Mouse (Mus musculus) ES-E14 (cell line): ENCODE measurements at regions not wholly inside any gene's neighbourhood (a gene's known extent, or its start where the extent isn't known, plus 50 kb on each side); places are given as distances from the start of the nearest gene placed in this dataset.
A peak's percentile ranks its signal among the peaks of the same experiment; 100 is the strongest.

Experiments used
- DNase-seq: peaks from one replicate; pipeline ENCODE4 v3.0.0-alpha.2; 2013; ENCODE audit warnings: low read depth, low spot score
- H3K27ac ChIP-seq: 2 replicates; pipeline ENCODE4 v1.5.1; 2012; ENCODE audit warnings: low read depth, mild to moderate bottlenecking, low read length, moderate library complexity, mixed read lengths; ENCODE audit not compliant: poor library complexity, insufficient read depth, severe bottlenecking
- H3K36me3 ChIP-seq: 2 replicates; pipeline ENCODE4 v1.6.1; 2012; ENCODE audit warnings: mild to moderate bottlenecking, low read length, moderate library complexity, mixed read lengths; ENCODE audit not compliant: control insufficient read depth, poor library complexity, insufficient read depth, severe bottlenecking
- H3K4me1 ChIP-seq, 2 experiments: fragments of 150-350 bp in 1 of 2; sonication (generic) in 1 of 2; 2 replicates each; pipeline ENCODE4 v1.6.1; 2012; ENCODE audit warnings: low read length in 2 of 2, mild to moderate bottlenecking in 1 of 2, mixed read lengths in 1 of 2; ENCODE audit not compliant: control insufficient read depth in 2 of 2, insufficient read depth in 2 of 2, poor library complexity in 1 of 2
- H3K4me3 ChIP-seq, 2 experiments: fragments of 150-350 bp in 1 of 2; sonication (generic) in 1 of 2; 2 replicates each; pipeline ENCODE4 v1.5.1; 2012; ENCODE audit warnings: low read length in 2 of 2, low read depth in 1 of 2, mild to moderate bottlenecking in 1 of 2, mixed read lengths in 1 of 2; ENCODE audit not compliant: insufficient read depth in 1 of 2, poor library complexity in 1 of 2, severe bottlenecking in 1 of 2
- H3K9ac ChIP-seq: 2 replicates; pipeline ENCODE4 v1.6.1; 2012; ENCODE audit warnings: low read depth, mild to moderate bottlenecking, low read length, mixed read lengths; ENCODE audit not compliant: poor library complexity, insufficient read depth, severe bottlenecking
- H3K9me3 ChIP-seq: fragments of 150-350 bp; sonication (generic); 2 replicates; pipeline ENCODE4 v1.6.1; 2012; ENCODE audit warnings: low read depth, mild to moderate bottlenecking, low read length; ENCODE audit not compliant: control insufficient read depth, insufficient read depth
- CHD2 ChIP-seq: IDR thresholded peaks from 2 replicates; pipeline ENCODE4 v1.6.1; 2014; ENCODE audit warnings: mild to moderate bottlenecking, low read depth, low read length, inconsistent platforms
- HCFC1 ChIP-seq: IDR thresholded peaks from 2 replicates; pipeline ENCODE4 v1.6.1; 2012; ENCODE audit warnings: low read length, inconsistent platforms, borderline replicate concordance; ENCODE audit not compliant: insufficient read depth
- MAFK ChIP-seq: IDR thresholded peaks from 2 replicates; pipeline ENCODE4 v1.6.1; 2014; ENCODE audit warnings: mild to moderate bottlenecking, low read depth, low read length, inconsistent platforms; ENCODE audit not compliant: insufficient read depth
- ZC3H11A ChIP-seq: IDR thresholded peaks from 2 replicates; pipeline ENCODE4 v1.6.1; 2012; ENCODE audit warnings: low read depth, mild to moderate bottlenecking, inconsistent platforms, low read length, borderline replicate concordance
- ZNF384 ChIP-seq: IDR thresholded peaks from 2 replicates; pipeline ENCODE4 v1.6.1; 2012; ENCODE audit warnings: low read depth, low read length, inconsistent platforms
- in situ Hi-C, 2 experiments: fragments of 600-800 bp; cut with MboI; formaldehyde crosslinking; loops; one replicate each; pipeline ENCODE4 v1.15.1; 2025; ENCODE audit warnings: low sequenced_read_pairs in 2 of 2, inconsistent platforms in 1 of 2; ENCODE audit not compliant: unreplicated experiment in 2 of 2

GRCm38 (mm10) chr4:62777436-62777835 is 187.9 kb upstream of the Zfp618 start:
- H3K27ac ChIP-seq: no peak overlapping the region
- no peak for DNase-seq

GRCm38 (mm10) chr4:62778621-62779020 is 186.8 kb upstream of the Zfp618 start:
- in situ Hi-C loops: no loop called here
- TF ChIP-seq ZNF384 (no peak), CHD2 (no peak), HCFC1 (no peak), MAFK (no peak), ZC3H11A (no peak)

More at GRCm38 (mm10) chr4:62777436-62777835, 187.9 kb upstream of the Zfp618 start:
- no peak overlapping the region for H3K4me3 ChIP-seq
- H3K9ac ChIP-seq: no peak overlapping the region
- no peaks in the 10 kb centered on the region for H3K36me3 ChIP-seq
- in situ Hi-C loops: no loop called here
- peaks cover 1 to 3% of the 10 kb centered on the region in 2 experiments; a peak in 1 of 4 replicates for H3K4me1 ChIP-seq
- no peaks in the 10 kb centered on the region for H3K9me3 ChIP-seq
- no peak for TF ChIP-seq CHD2
- no peak for TF ChIP-seq ZC3H11A
- TF ChIP-seq HCFC1: no peak
- no peak for TF ChIP-seq ZNF384
- no peak for TF ChIP-seq MAFK

DNA sequence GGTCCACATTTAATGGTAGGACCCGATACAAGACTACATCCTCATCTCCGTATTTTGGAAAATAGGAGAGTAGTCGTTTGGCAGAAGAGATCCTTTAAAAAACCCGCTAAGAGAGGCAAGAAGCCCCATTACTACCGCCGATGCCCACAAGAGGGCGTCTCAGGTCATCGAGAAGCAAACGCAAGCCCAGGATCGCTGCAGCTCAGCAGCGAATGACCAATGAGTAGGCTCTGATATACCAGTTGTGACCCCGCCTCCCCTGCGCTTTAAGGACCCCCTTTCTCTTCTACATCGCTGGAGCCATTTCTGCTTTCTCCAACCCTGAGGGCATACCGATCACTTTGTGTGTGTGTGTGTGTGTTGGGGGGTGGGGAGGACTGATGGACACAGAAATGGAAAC is 185.0 kb upstream of the Zfp618 start:
- TF ChIP-seq ZC3H11A: peak; percentile 69; the same call in 1 of the 2 replicates
- TF ChIP-seq CHD2: no peak
- H3K36me3 ChIP-seq: no peaks in the 10 kb centered on the region
- peaks cover 1 to 3% of the 10 kb centered on the region in 2 experiments; a peak in 1 of 4 replicates for H3K4me1 ChIP-seq
- H3K4me3 ChIP-seq: peak overlapping the region; percentile 20 to 41
- H3K9ac ChIP-seq: no peak overlapping the region
- in situ Hi-C loops: no loop called here
- no peaks in the 10 kb centered on the region for H3K9me3 ChIP-seq
- DNase-seq: peak; percentile 81
- H3K27ac ChIP-seq: no peak overlapping the region

More at GRCm38 (mm10) chr4:62778621-62779020, 186.8 kb upstream of the Zfp618 start:
- H3K4me1 ChIP-seq: peaks cover 1 to 3% of the 10 kb centered on the region in 2 experiments; a peak in 1 of 4 replicates
- no peaks in the 10 kb centered on the region for H3K36me3 ChIP-seq
- H3K27ac ChIP-seq: no peak overlapping the region
- no peak for DNase-seq
- no peak overlapping the region for H3K9ac ChIP-seq
- no peaks in the 10 kb centered on the region for H3K9me3 ChIP-seq
- H3K4me3 ChIP-seq: no peak overlapping the region

DNA sequence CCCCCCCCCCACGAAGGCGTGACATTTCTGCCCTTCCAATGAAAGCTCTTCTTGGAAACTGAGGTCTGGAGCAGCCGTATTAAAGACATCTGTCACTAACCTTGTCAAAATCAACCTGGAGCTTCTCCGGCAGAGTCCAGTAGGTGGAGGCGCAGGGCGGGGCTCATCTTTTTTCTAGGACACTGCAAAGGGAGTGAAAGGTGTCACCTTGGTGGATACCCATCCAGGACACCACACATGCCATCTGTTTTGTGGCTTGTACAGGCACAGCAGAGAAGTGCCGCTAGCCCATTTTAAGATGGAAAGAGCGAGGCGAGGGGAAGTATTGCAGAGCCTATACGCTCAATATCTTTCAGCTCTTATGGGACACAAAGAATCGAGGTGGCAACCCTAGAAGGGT is 184.5 kb upstream of the Zfp618 start:
- H3K27ac ChIP-seq: no peak overlapping the region
- no peaks in the 10 kb centered on the region for H3K36me3 ChIP-seq
- TF ChIP-seq CHD2 (no peak), MAFK (no peak), ZNF384 (no peak)
- peak overlapping the region; percentile 20 to 41; a peak in 3 of 4 replicates for H3K4me3 ChIP-seq
- DNase-seq: no peak
- H3K4me1 ChIP-seq: peaks cover 1 to 3% of the 10 kb centered on the region in 2 experiments; a peak in 1 of 4 replicates
- H3K9ac ChIP-seq: no peak overlapping the region
- H3K9me3 ChIP-seq: no peaks in the 10 kb centered on the region
- in situ Hi-C loops: no loop called here

GRCm38 (mm10) chr4:62781309-62781800 is 184.0 kb upstream of the Zfp618 start:
- no peak overlapping the region for H3K9ac ChIP-seq
- H3K9me3 ChIP-seq: no peaks in the 10 kb centered on the region
- in situ Hi-C loops: no loop called here
- H3K4me3 ChIP-seq: no peak overlapping the region
- no peaks in the 10 kb centered on the region for H3K36me3 ChIP-seq
- H3K4me1 ChIP-seq: peaks cover 1 to 3% of the 10 kb centered on the region in 2 experiments; a peak in 1 of 4 replicates
- TF ChIP-seq ZC3H11A: no peak
- no peak for TF ChIP-seq MAFK
- TF ChIP-seq CHD2: no peak
- TF ChIP-seq ZNF384: no peak
- TF ChIP-seq HCFC1: no peak
- no peak overlapping the region for H3K27ac ChIP-seq
- no peak for DNase-seq
